Mouse (Mus musculus) midbrain, embryonic 10.5 days (tissue): ENCODE data around the gene Pramel6. TPM values are rescaled to one million over a fixed set of nuclear protein-coding genes. Genes with fewer than 3 reads are reported as not detected.

Experiments
- DNase-seq: peaks from one replicate; pipeline ENCODE4 v3.0.0-alpha.2; 2017; ENCODE audit warnings: low spot score
- H3K27ac ChIP-seq: fragments of 300-500 bp; sonication (generic); replicated peaks from 2 replicates; pipeline ENCODE4 v1.5.1; 2016; ENCODE audit warnings: mild to moderate bottlenecking
- H3K27me3 ChIP-seq: fragments of 300-500 bp; sonication (generic); 2 replicates; pipeline ENCODE4 v1.6.1; 2016; ENCODE audit warnings: low read depth, mild to moderate bottlenecking; ENCODE audit not compliant: poor library complexity, severe bottlenecking
- H3K36me3 ChIP-seq: fragments of 300-500 bp; sonication (generic); 2 replicates; pipeline ENCODE4 v1.6.1; 2016; ENCODE audit warnings: mild to moderate bottlenecking, moderate library complexity
- H3K4me1 ChIP-seq: fragments of 300-500 bp; sonication (generic); 2 replicates; pipeline ENCODE4 v1.6.1; 2016
- H3K4me3 ChIP-seq: fragments of 300-500 bp; sonication (generic); 2 replicates; pipeline ENCODE4 v1.5.1; 2016; ENCODE audit warnings: mild to moderate bottlenecking, moderate library complexity
- H3K9me3 ChIP-seq: fragments of 300-500 bp; sonication (generic); replicated peaks from 2 replicates; pipeline ENCODE4 v1.6.1; 2016; ENCODE audit warnings: mild to moderate bottlenecking
- WGBS: fragments of 180-500 bp; shearing (Covaris S2); methylation state at CpG from one replicate; pipeline ENCODE4 v1.1.7; 2016; 5-methylcytosine and 5-hydroxymethylcytosine counted together
- polyA plus RNA-seq: library from polyadenylated mRNA; unstranded; fragments of >200 nt; fragmentation: Nextera tagmentation; extraction: Ambion mirVana; gene quantifications from 2 replicates; pipeline ENCODE4 v1.2.1, GENCODE M21; 2016

Pramel6 gene
- polyA plus RNA-seq, 1 experiment from 2014 or later, result not detected

GRCm38 (mm10) chr2:87545442-87545841 lies 39.1 kb downstream of the Pramel6 start, which contains the start of gene Olfr1128:
Gene Olfr1128, minus strand, starts transcription at chr2:87545542.
- Histone ChIP-seq H3K4me1 (no peaks in the 10 kb centered on the region), H3K36me3 (no peaks in the 10 kb centered on the region), H3K4me3 (no peak within 1 kb of the TSS), H3K27ac (no peak within 1 kb of the TSS), H3K9me3 (no peaks in the 10 kb centered on the region), H3K27me3 (no peaks in the 10 kb centered on the region)
- WGBS, result 89% methylated on average over 1 of the region's 1 CpGs
- DNase-seq, result no peak

Other genes with a start within 250 kb of the Pramel6 start
- not detected in 2 replicates for gene Olfr1116, start 239.0 kb upstream of the Pramel6 start, polyA plus RNA-seq
- not detected in 2 replicates for gene Olfr1118, start 199.0 kb upstream of the Pramel6 start, polyA plus RNA-seq
- gene Olfr1120, start 151.8 kb upstream of the Pramel6 start, polyA plus RNA-seq, result not detected in 2 replicates
- gene Olfr1121, start 136.7 kb upstream of the Pramel6 start, polyA plus RNA-seq, result not detected in 2 replicates
- 0.02 TPM in 1 of 2 replicates, not detected in the other for gene Olfr1122, start 120.7 kb upstream of the Pramel6 start, polyA plus RNA-seq
- gene Olfr1123, start 89.9 kb upstream of the Pramel6 start, polyA plus RNA-seq, result not detected in 2 replicates
- gene Olfr1124, start 76.3 kb upstream of the Pramel6 start, polyA plus RNA-seq, result 0.06 and 0.07 TPM in 2 replicates
- gene Olfr1126, start 52.6 kb upstream of the Pramel6 start, polyA plus RNA-seq, result not detected in 2 replicates
- gene Pramel7, start 9.5 kb upstream of the Pramel6 start, polyA plus RNA-seq, result not detected in 2 replicates
- not detected in 2 replicates for gene Olfr153, start 25.2 kb downstream of the Pramel6 start, polyA plus RNA-seq
- gene Olfr1128, start 39.0 kb downstream of the Pramel6 start, polyA plus RNA-seq, result not detected in 2 replicates
- not detected in 2 replicates for gene Olfr1129, start 67.3 kb downstream of the Pramel6 start, polyA plus RNA-seq
- not detected in 2 replicates for gene Olfr1130, start 99.6 kb downstream of the Pramel6 start, polyA plus RNA-seq
- not detected in 2 replicates for gene Olfr1131, start 120.5 kb downstream of the Pramel6 start, polyA plus RNA-seq
- not detected in 2 replicates for gene Olfr1132, start 131.0 kb downstream of the Pramel6 start, polyA plus RNA-seq
- not detected in 2 replicates for gene Olfr1133, start 140.8 kb downstream of the Pramel6 start, polyA plus RNA-seq
- gene Olfr1134, start 151.9 kb downstream of the Pramel6 start, polyA plus RNA-seq, result not detected in 2 replicates
- not detected in 2 replicates for gene Olfr1135, start 167.1 kb downstream of the Pramel6 start, polyA plus RNA-seq
- gene Olfr1136, start 187.4 kb downstream of the Pramel6 start, polyA plus RNA-seq, result not detected in 2 replicates
- gene Olfr1137, start 206.6 kb downstream of the Pramel6 start, polyA plus RNA-seq, result not detected in 2 replicates
- not detected in 2 replicates for gene Olfr1138, start 233.4 kb downstream of the Pramel6 start, polyA plus RNA-seq
- gene Olfr1140, start 237.2 kb downstream of the Pramel6 start, polyA plus RNA-seq, result not detected in 2 replicates
- gene Olfr1141, start 247.4 kb downstream of the Pramel6 start, polyA plus RNA-seq, result not detected in 2 replicates